Mouse (Mus musculus): ENCODE results near the gene Cdkn2d.
"Not testable (repeated sequence)": the region's sequence is repeated elsewhere in the genome, so short reads cannot be mapped to it uniquely, and the experiment has no call there.

Gene Cdkn2d

GRCm38 (mm10) chr9:21319503-21319902, 28.3 kb upstream of the Cdkn2d start:
- in situ Hi-C loops (cut with MboI; ENCODE audit: low sequenced_read_pairs) = loop anchor here (5.0 kb wide), 1 partner anchor 33 kb away; no protein-coding TSS in a partner anchor

DNA sequence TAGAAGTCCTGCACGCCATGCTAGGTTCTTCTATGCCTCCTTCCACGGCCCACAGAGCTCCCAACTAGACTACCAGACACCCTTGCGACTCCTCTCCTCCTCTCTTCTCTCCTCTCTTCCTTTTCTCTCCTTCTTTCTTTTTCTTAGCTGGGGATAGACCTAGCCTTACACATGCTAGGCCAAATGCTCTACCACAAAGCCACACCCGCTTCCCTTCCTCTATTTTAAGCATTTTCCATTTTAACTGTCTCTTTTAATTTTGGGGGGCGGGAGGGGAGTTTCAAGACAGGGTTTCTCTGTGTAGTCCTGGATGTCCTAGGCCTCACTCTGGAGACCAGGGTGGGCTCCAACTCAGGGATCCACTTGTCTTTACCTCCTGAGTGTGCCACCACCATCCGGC, 27.6 kb upstream of the Cdkn2d start:
- in situ Hi-C loops (cut with MboI; ENCODE audit: low sequenced_read_pairs) = loop anchor here (5.0 kb wide), 1 partner anchor 34 kb away; no protein-coding TSS in a partner anchor

DNA sequence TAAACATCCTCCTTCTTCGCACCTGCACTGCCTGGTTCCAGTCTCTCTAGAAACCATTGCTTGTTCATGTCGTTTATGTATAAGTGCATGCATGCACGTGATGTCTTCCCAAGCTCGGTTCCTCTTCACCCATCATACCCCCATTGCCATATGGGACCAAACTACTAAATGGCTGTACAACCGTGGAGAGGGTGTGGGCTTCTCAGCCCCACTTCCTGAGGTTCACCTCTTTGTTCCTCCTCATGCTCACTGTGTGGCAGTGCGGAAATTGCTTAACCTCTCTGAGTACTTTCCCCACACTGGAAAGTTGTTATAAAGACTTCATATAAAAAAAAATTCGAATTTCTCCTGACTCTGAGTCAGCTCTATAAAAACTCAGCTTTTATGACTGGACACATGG, 25.5 kb upstream of the Cdkn2d start:
- in situ Hi-C loops (cut with MboI; ENCODE audit: low sequenced_read_pairs) = loop anchor here (5.0 kb wide), 1 partner anchor 36 kb away; no protein-coding TSS in a partner anchor

GRCm38 (mm10) chr9:21315421-21315820, 24.2 kb upstream of the Cdkn2d start:
- in situ Hi-C loops (cut with MboI; ENCODE audit: low sequenced_read_pairs) = loop anchor here (5.0 kb wide), 1 partner anchor 37 kb away; no protein-coding TSS in a partner anchor

DNA sequence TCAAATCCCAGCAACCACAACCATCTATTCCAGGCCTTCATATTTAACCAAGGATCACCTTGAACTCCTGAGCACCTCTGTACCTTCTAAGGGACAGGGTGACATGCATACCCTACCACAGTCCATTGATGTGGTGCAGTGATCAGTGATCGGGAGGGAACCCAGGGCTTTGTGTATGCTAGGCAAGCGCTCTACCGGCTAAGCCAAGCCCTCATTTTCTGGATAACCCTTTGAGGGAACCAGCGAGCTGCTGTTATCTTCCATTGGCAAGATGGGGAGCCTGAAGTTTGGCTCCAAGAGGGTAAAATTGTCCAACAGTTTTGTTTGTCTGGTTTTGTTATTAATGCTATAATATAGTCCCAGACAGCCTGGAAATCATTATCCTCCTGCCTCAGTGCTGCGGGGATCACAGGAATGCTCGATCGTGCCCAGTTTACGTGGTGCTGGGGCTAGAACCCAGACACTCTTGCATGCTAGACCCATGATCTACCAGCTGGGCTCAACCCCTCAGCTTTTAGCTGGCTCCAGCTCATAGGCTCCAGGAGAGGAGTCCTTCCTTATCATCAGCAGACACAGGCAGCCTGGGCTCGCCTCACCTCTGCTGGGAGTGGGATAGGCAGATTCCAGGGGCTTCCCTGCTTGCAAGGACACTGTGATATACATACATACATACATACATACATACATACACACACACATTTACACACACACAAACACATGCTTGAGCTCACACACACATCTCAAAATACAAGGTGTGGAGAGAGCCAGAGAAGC, 23.3 kb upstream of the Cdkn2d start:
- in situ Hi-C loops (cut with MboI; ENCODE audit: low sequenced_read_pairs) = loop anchor here (5.0 kb wide), 1 partner anchor 38 kb away; no protein-coding TSS in a partner anchor

DNA sequence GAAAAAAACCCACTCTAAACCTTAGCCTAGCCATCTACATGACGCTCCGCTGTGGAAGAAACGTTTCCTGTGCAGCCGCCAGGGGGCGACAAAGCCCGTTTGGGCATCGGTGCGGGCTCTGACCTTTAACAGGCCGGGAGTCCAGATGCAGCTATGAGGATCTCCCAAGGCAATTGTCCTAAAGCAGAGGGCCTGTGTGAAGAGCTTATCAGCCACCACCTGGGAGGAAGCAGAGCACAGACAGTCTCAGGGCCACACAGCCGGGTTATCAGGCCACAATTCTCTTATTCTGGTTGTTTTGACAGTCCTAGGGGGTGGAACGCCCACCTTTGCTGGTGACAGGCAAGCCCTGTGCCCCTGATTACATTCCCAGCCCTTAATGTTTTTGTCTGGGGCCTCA, 22.2 kb upstream of the Cdkn2d start:
- in situ Hi-C loops (cut with MboI; ENCODE audit: low sequenced_read_pairs) = no loop called here

GRCm38 (mm10) chr9:21312134-21312533, 20.9 kb upstream of the Cdkn2d start, which contains the start of gene Ap1m2:
Gene Ap1m2, minus strand, starts transcription at chr9:21312337.
- in situ Hi-C loops (cut with MboI; ENCODE audit: low sequenced_read_pairs) = no loop called here

DNA sequence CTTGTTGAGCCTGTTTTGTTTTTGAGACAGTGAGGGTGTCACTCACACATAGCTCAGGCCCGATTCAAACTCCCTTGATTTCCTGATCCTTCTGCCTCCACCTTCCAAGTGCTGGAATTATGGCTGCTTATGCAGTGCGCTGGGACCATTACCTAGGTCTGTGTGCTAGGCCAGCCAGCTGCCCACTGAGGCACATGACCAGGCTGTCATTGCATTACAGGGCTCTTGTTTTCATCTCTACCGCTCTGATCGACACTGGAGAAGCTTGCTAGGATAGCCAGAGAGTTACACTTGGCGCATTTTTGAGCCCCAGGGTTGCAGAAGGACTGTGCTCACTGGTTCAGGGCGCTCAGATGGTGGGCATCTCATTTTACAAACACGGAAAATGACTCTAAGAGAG, 20.5 kb upstream of the Cdkn2d start:
- in situ Hi-C loops (cut with MboI; ENCODE audit: low sequenced_read_pairs) = no loop called here

GRCm38 (mm10) chr9:21309150-21309741, 18.0 kb upstream of the Cdkn2d start:
- in situ Hi-C loops (cut with MboI; ENCODE audit: low sequenced_read_pairs) = no loop called here

- in situ Hi-C loops (cut with MboI; ENCODE audit: low sequenced_read_pairs) = no loop called here
Observed at GRCm38 (mm10) chr9:21305065-21305464, 13.9 kb upstream of the Cdkn2d start.

GRCm38 (mm10) chr9:21299014-21299413, 7.8 kb upstream of the Cdkn2d start:
- in situ Hi-C loops (cut with MboI; ENCODE audit: low sequenced_read_pairs) = no loop called here

- in situ Hi-C loops (cut with MboI; ENCODE audit: low sequenced_read_pairs) = no loop called here
Observed at GRCm38 (mm10) chr9:21292271-21292670, 1.1 kb upstream of the Cdkn2d start.

GRCm38 (mm10) chr9:21291868-21292267, 661 bp upstream of the Cdkn2d start:
- in situ Hi-C loops (cut with MboI; ENCODE audit: low sequenced_read_pairs) = not testable (repeated sequence)

- in situ Hi-C loops (cut with MboI; ENCODE audit: low sequenced_read_pairs) = no loop called here
Observed at GRCm38 (mm10) chr9:21290589-21290988, 618 bp downstream of the Cdkn2d start.

GRCm38 (mm10) chr9:21289337-21289671, 1.9 kb downstream of the Cdkn2d start:
- in situ Hi-C loops (cut with MboI; ENCODE audit: low sequenced_read_pairs) = no loop called here

- in situ Hi-C loops (cut with MboI; ENCODE audit: low sequenced_read_pairs) = no loop called here
Observed at GRCm38 (mm10) chr9:21288404-21289336, 2.5 kb downstream of the Cdkn2d start.

DNA sequence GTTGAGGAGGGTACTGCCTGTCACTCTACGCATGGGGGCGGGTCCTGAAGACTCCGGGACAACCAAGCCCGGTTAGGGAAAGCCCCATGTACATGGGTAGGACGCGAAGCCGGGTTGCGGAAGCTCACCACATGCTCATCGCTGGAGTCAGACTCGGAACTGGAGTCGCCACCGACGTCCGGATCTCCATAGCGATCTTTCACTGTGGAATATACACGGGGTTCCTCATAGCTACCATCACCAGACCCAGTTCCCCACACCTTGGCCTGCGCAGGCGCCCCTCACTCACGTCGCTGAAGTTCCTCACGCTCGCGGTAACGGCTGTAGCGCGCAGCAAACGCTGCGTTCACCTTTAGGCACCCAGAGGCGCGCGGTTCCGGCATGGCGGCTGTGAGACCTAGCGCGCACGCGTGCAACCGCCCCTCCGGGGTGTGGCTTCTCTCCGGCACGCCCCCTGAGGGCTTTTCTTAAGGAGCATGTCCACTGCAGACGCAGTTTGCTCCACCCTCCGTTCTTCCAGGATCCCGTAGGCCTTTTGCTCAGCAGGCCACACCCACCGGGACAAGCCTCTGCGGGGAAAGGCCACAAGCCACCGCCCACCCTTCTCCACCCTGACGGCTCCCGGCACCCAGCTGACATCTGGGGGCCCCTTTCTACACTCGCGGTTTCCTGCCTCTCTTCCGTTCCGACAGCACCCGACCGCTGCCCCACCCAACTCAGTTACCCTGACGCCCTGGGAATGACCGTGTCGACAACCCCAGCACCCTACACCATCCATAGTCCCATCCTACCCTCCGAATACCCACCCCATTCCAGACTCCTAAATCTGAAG, 3.4 kb downstream of the Cdkn2d start, which contains the start of gene Kri1:
Gene Kri1 (minus strand): TSS at position 399 of the 832 bp plus-strand sequence.
- in situ Hi-C loops (cut with MboI; ENCODE audit: low sequenced_read_pairs) = no loop called here

DNA sequence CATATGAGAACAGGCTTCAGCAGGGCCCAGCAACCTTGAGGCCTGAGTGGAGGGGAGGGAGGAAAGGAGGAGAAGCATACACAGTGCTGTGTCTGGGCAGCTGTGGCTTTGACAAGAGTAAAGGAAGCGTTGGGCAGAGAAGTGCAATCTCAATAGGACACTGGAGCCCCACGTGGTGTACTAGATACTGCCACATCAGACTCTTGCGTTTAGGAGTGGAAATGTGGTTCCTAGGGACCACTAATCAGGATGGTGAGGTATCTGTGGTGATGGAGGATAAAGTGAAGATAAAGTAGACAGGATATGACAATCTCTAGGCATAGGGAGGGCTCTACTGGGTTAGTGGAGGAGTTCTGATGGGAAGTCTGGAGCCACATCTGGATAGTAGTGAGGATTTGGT, 4.5 kb downstream of the Cdkn2d start:
- in situ Hi-C loops (cut with MboI; ENCODE audit: low sequenced_read_pairs) = no loop called here

- in situ Hi-C loops (cut with MboI; ENCODE audit: low sequenced_read_pairs) = no loop called here
Observed at GRCm38 (mm10) chr9:21283994-21284393, 7.2 kb downstream of the Cdkn2d start.

DNA sequence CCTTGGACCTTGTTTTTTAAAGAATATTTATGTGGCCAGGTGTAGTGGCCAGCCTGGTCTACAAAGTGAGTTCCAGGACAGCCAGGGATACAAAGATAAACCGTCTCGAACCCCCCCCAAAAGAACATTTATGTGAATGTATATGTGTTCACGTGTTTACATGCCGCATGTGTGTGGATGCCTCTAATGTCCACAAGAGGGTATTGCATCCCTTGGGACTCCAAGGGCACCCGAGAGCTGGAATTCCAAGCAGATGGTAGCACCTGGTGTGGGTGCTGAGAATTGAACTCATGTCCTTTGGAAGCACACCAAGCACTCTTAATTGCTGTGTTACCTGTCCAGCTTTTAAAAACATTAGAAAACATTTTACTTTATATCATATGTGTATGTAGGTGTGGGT, 7.6 kb downstream of the Cdkn2d start:
- in situ Hi-C loops (cut with MboI; ENCODE audit: low sequenced_read_pairs) = no loop called here

Measured in CH12F3 (cell line).